Mouse (Mus musculus) forebrain, postnatal 0 days (tissue): ENCODE data around the gene Gramd4. TPM values are rescaled to one million over a fixed set of nuclear protein-coding genes. Genes with fewer than 3 reads are reported as not detected.

Experiments used
- ATAC-seq: fragments of 200-750 bp; cut with Nextera tagmentation; 2 replicates; pipeline ENCODE4 v1.8.0; 2017; ENCODE audit warnings: mild to moderate bottlenecking, moderate library complexity
- DNase-seq: peaks from one replicate; pipeline ENCODE4 v3.0.0-alpha.2; 2015
- H3K27ac ChIP-seq: fragments of 300-500 bp; sonication (generic); 2 replicates; pipeline ENCODE4 v1.5.1; 2014; ENCODE audit warnings: low read depth, mild to moderate bottlenecking, antibody characterized with exemption, low read length, moderate library complexity, mixed read lengths
- H3K27me3 ChIP-seq: fragments of 300-500 bp; sonication (generic); 2 replicates; pipeline ENCODE4 v1.6.1; 2014; ENCODE audit warnings: mild to moderate bottlenecking, low read length, mixed read lengths; ENCODE audit not compliant: insufficient read depth
- H3K36me3 ChIP-seq: fragments of 300-500 bp; sonication (generic); 2 replicates; pipeline ENCODE4 v1.6.1; 2014; ENCODE audit warnings: mild to moderate bottlenecking, moderate library complexity; ENCODE audit not compliant: insufficient read depth
- H3K4me1 ChIP-seq: fragments of 300-500 bp; sonication (generic); 2 replicates; pipeline ENCODE4 v1.6.1; 2014; ENCODE audit warnings: antibody characterized with exemption; ENCODE audit not compliant: insufficient read depth
- H3K4me2 ChIP-seq: fragments of 300-500 bp; sonication (generic); 2 replicates; pipeline ENCODE4 v1.6.1; 2014; ENCODE audit warnings: low read depth, mild to moderate bottlenecking, moderate library complexity
- H3K4me3 ChIP-seq: fragments of 300-500 bp; sonication (generic); 2 replicates; pipeline ENCODE4 v1.5.1; 2014; ENCODE audit warnings: low read depth, low read length, mixed read lengths
- H3K9ac ChIP-seq: fragments of 300-500 bp; sonication (generic); 2 replicates; pipeline ENCODE4 v1.6.1; 2014; ENCODE audit warnings: mild to moderate bottlenecking
- H3K9me3 ChIP-seq: fragments of 300-500 bp; sonication (generic); 2 replicates; pipeline ENCODE4 v1.6.1; 2016; ENCODE audit warnings: low read length
- CTCF ChIP-seq: sonication (generic); IDR thresholded peaks from 2 replicates; pipeline ENCODE4 v1.5.1; 2016; ENCODE audit warnings: antibody characterized with exemption, control low read depth, low read depth
- WGBS: fragments of 180-500 bp; shearing (Covaris S2); extraction: QIAGEN DNeasy Blood & Tissue Kit; methylation state at CpG from one replicate; pipeline ENCODE4 v1.1.7; 2014; 5-methylcytosine and 5-hydroxymethylcytosine counted together
- polyA plus RNA-seq: library from polyadenylated mRNA; unstranded; fragments of >200 nt; fragmentation: Nextera tagmentation; extraction: Ambion mirVana; gene quantifications from 2 replicates; pipeline ENCODE4 v1.2.1, GENCODE M21; 2015
- total RNA-seq: library from RNA; depleted of rRNA; stranded (reverse); fragments of >200 nt; gene quantifications from 2 replicates; pipeline ENCODE4 v1.2.3, GENCODE M21; 2014

Gramd4 gene
- total and polyA plus RNA-seq, 2 experiments from 2014 or later, result 28.8 to 57.0 TPM

DNA sequence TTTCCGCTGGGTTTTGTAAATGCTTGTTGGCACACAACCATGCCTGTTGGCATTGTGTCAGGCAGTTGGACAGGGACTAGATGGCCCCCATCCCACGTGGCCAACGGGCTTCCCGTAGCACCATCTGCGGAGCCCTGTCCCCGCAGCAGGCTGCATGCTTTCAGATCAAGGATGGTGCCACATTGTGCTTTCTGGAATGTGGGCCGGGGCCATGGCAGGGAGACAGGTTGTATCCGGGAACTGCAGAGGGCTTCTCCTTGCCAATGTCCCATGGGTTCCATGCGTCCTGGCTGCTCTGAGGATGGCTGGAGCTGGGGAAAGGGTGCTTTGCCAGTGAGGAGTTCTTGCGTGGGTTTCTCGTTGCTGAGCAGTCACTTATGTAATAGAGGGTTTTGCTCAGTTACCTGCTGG is 25.1 kb downstream of the Gramd4 start:
- Histone ChIP-seq H3K9ac (no peak overlapping the region), H3K27ac (peak overlapping the region; percentile 15; the same call in 1 of the 2 replicates), H3K27me3 (no peaks in the 10 kb centered on the region), H3K36me3 (no peaks in the 10 kb centered on the region), H3K4me1 (peaks cover 24% of the 10 kb centered on the region), H3K4me3 (no peak overlapping the region), H3K9me3 (no peaks in the 10 kb centered on the region), H3K4me2 (no peak overlapping the region)
- 50% methylated on average over 11 of the region's 11 CpGs for WGBS
- ATAC-seq, result no peak
- DNase-seq, result no peak
- no peak for TF ChIP-seq CTCF

GRCm38 (mm10) chr15:86083261-86083741 is 25.8 kb downstream of the Gramd4 start:
- H3K27ac ChIP-seq, result peak overlapping the region; percentile 15; the same call in 1 of the 2 replicates
- WGBS, result 60% methylated on average over 6 of the region's 6 CpGs
- H3K4me3 ChIP-seq, result no peak overlapping the region

DNA sequence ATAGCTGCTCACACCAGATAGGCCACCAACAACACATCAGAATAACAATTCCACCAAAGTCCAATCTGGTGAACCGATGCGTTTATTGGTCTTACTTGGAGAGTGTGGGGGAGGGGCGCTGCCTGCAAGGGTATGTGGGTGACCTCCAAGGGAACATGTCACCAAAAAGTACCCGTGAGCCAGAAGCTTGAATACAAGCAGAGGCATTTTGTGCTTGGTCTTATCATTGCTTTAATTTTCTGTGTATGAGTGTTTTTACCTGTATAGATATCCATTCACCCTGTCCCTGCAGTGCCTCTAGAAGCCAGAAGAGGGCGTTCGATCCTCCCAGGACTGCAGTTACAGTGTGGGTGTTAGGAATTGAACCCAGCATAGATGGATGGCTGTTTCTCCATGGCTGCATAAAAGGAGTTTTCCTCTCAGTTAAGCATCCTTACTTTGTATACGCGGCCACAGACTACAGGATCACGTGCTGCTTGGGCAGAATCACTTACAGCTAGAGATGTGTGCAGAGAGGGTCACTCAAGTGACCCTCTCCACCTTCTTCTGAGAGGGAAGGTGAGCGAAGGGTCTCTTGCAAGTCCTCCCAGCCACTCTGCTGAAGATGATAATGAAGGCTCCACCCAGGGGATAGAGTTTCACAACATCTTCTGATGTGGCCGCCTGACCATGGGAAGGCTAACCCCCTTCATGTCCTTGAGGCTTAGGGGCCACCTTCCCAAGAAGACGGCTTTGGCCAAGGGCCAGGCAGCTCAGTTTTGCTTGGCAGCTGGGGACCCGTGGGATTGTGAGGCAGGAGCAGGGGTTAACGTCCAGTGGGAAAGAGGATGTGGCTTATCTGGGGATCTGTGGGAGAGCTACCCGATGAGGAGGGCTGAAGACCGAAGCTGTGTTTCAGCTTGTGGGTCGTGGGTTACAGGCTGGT is 28.1 kb downstream of the Gramd4 start:
- Histone ChIP-seq H3K9ac (peak overlapping the region; percentile 22), H3K9me3 (no peaks in the 10 kb centered on the region), H3K4me1 (peaks cover 30% of the 10 kb centered on the region), H3K4me3 (no peak overlapping the region), H3K4me2 (no peak overlapping the region), H3K27me3 (no peaks in the 10 kb centered on the region), H3K27ac (peak overlapping the region; percentile 70), H3K36me3 (no peaks in the 10 kb centered on the region)
- TF ChIP-seq CTCF, result peak; percentile 71
- WGBS, result 20% methylated on average over 17 of the region's 17 CpGs
- DNase-seq, result peak; percentile 68
- ATAC-seq, result peak; percentile 6; the same call in 1 of the 2 replicates

More at GRCm38 (mm10) chr15:86083261-86083741, 25.8 kb downstream of the Gramd4 start:
- ATAC-seq (no peak), DNase-seq (no peak)
- Histone ChIP-seq H3K4me2 (no peak overlapping the region), H3K4me1 (peaks cover 30% of the 10 kb centered on the region), H3K9ac (no peak overlapping the region), H3K9me3 (no peaks in the 10 kb centered on the region), H3K27me3 (no peaks in the 10 kb centered on the region), H3K36me3 (no peaks in the 10 kb centered on the region)
- TF ChIP-seq CTCF, result no peak

GRCm38 (mm10) chr15:86086291-86086706 is 28.8 kb downstream of the Gramd4 start:
- ATAC-seq (peak; percentile 77), DNase-seq (peak; percentile 71)
- 16% methylated on average over 8 of the region's 8 CpGs for WGBS
- Histone ChIP-seq H3K27ac (peak overlapping the region; percentile 70), H3K4me2 (no peak overlapping the region), H3K9me3 (no peaks in the 10 kb centered on the region), H3K36me3 (no peaks in the 10 kb centered on the region), H3K27me3 (no peaks in the 10 kb centered on the region), H3K9ac (peak overlapping the region; percentile 22), H3K4me1 (peaks cover 30% of the 10 kb centered on the region), H3K4me3 (no peak overlapping the region)
- no peak for TF ChIP-seq CTCF

DNA sequence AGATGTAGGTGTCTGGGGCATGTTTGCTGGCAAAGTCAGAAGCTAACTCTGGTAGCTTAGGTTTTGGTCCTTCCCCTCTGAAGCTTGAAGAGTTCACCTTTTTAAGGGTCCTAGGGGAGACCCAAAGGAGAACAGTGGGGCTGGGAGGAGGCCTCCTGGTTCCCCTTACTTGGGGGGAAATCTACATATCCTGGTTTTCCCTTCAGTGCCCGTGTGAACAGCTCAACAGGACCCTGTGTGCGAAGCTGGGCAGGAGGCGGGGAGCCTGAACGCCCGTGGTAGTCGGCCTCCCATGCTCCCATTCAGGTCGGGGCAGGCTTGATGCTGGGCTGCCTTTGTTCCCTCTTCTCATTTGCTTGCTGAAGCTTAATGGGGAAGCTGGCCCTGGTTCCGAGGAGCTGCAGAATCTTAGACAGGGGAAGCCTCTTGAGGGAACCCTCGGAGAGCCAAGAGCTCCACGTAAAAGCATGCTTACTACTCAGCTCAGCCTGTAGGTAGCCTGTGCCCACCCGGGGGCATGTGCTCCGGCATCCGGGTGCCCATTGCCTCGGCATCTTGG is 30.2 kb downstream of the Gramd4 start:
- no peak for TF ChIP-seq CTCF
- Histone ChIP-seq H3K4me3 (no peak overlapping the region), H3K4me2 (no peak overlapping the region), H3K27me3 (no peaks in the 10 kb centered on the region), H3K9me3 (no peaks in the 10 kb centered on the region), H3K9ac (peak overlapping the region; percentile 39), H3K27ac (peak overlapping the region; percentile 76), H3K36me3 (no peaks in the 10 kb centered on the region), H3K4me1 (peaks cover 30% of the 10 kb centered on the region)
- peak; percentile 66 for DNase-seq
- peak; percentile 68 for ATAC-seq
- 8% methylated on average over 14 of the region's 14 CpGs for WGBS

- 0 out of 2 replicates have a peak overlapping the region, but pooled peaks have one; percentile 39 for H3K9ac ChIP-seq
- DNase-seq (no peak), ATAC-seq (no peak)
- no peak overlapping the region for H3K4me3 ChIP-seq
- peak overlapping the region; percentile 76 for H3K27ac ChIP-seq
- H3K4me1 ChIP-seq, result peaks cover 30% of the 10 kb centered on the region
- no peaks in the 10 kb centered on the region for H3K9me3 ChIP-seq
- 0 out of 2 replicates have a peak, but pooled peaks cover 3% of the 10 kb centered on the region for H3K36me3 ChIP-seq
- WGBS, result 57% methylated on average over 11 of the region's 11 CpGs
- H3K27me3 ChIP-seq, result no peaks in the 10 kb centered on the region
- no peak overlapping the region for H3K4me2 ChIP-seq
- TF ChIP-seq CTCF, result no peak
These were observed 30.8 kb downstream of the Gramd4 start for GRCm38 (mm10) chr15:86088266-86088790.
